Mouse (Mus musculus): ENCODE measurements around the gene Ptprg.

GRCm38 (mm10) chr14:12283641-12284040, 730.3 kb downstream of the Ptprg start, which contains the start of gene Gm49355:
- TF ChIP-seq CTCF (IDR thresholded peaks at IDR 0.05; ENCODE audit: control insufficient read depth, insufficient read depth, insufficient read length) (no peak), MAX (IDR thresholded peaks at IDR 0.05) (no peak), CEBPB (IDR thresholded peaks at IDR 0.05; ENCODE audit: low read depth) (no peak), USF1 (IDR thresholded peaks at IDR 0.05; ENCODE audit: low read depth) (no peak), FOSL1 (IDR thresholded peaks at IDR 0.05; ENCODE audit: insufficient read depth, low read length, poor library complexity, severe bottlenecking) (no peak), MYOG (IDR thresholded peaks at IDR 0.05; ENCODE audit: control insufficient read depth, extremely low read depth, insufficient read length) (no peak), MYOD1 (IDR thresholded peaks at IDR 0.05; ENCODE audit: control insufficient read depth, insufficient read length, low read depth) (no peak)

All from C2C12 (cell line).